Mouse (Mus musculus) heart, adult 2 months (tissue): Measurements from ENCODE around the gene Gm49378.

Source experiments
- CTCF ChIP-seq: fragments of 200-600 bp; IDR thresholded peaks from 2 replicates; pipeline ENCODE4 v1.8.1; 2022; ENCODE audit warnings: antibody characterized with exemption, mild to moderate bottlenecking, moderate library complexity
- EP300 ChIP-seq: fragments of 200-500 bp; IDR thresholded peaks from 2 replicates; pipeline ENCODE4 v1.6.1; 2011; ENCODE audit warnings: low read depth, low read length, control low read depth; ENCODE audit not compliant: insufficient read depth
- POLR2A ChIP-seq: fragments of 200-500 bp; IDR thresholded peaks from 2 replicates; pipeline ENCODE4 v1.6.1; 2011; ENCODE audit warnings: mild to moderate bottlenecking, low read depth, low read length, control low read depth; ENCODE audit not compliant: insufficient read depth

DNA sequence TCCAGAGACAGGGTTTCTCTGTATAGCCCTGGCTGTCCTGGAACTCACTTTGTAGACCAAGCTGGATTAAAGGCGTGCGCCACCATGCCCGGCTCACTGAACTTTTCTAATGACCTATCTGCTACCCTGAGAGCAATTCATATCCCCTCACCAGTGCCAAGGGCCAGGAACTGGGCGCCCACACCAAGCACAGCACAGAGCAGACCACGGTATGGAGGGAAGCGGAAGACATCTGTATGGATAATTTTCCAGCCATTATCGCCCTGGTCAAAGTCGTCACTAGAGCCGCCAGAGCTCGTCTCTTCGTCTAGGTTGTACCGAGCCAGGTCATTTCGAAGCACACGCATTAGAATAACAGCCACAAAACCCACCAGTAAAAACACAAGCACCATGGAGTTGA lies 3.1 kb upstream of the Gm49378 start:
- no peak for TF ChIP-seq CTCF
- TF ChIP-seq POLR2A: no peak
- TF ChIP-seq EP300: no peak
